Mouse (Mus musculus): Measurements from ENCODE around the gene Ace.

DNA sequence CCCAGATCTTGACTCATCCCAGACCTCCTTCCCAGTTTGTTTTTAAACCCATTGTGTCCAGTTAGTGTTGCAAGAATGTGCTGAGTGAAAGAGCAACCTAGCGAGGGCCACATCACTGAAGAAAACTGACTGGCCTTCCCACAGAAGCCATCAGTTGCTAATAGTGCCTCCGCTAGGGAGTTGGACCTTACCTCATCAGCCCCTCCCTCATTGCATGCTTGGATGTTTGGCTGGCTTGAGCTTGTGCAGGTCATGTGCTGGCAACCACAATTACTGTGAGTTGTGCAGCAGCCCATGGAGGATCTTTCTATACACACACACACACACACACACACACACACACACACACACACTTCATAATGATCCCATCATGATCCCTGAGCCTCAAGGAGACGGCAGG, 36.4 kb upstream of the Ace start:
- TF ChIP-seq CTCF (IDR thresholded peaks at IDR 0.05) (no peak), POLR2A (IDR thresholded peaks at IDR 0.05; ENCODE audit: insufficient read depth, low read depth, low read length) (no peak), EP300 (IDR thresholded peaks at IDR 0.05; ENCODE audit: insufficient read depth, low read depth, low read length) (no peak)
